Mouse (Mus musculus) liver, embryonic 16.5 days (tissue): Measurements from ENCODE around the gene Cacng2. TPM values are rescaled to one million over a fixed set of nuclear protein-coding genes. Genes with fewer than 3 reads are reported as not detected.

Experiments
- ATAC-seq: fragments of 200-750 bp; cut with Nextera tagmentation; 2 replicates; pipeline ENCODE4 v1.8.0; 2017; ENCODE audit warnings: low read depth, mild to moderate bottlenecking, moderate number of reproducible peaks, moderate library complexity
- H3K27ac ChIP-seq: fragments of 300-500 bp; sonication (generic); 2 replicates; pipeline ENCODE4 v1.5.1; 2014; ENCODE audit warnings: mild to moderate bottlenecking, low read length
- H3K27me3 ChIP-seq: fragments of 300-500 bp; sonication (generic); 2 replicates; pipeline ENCODE4 v1.6.1; 2014; ENCODE audit warnings: low read depth, low read length, mixed read lengths; ENCODE audit not compliant: control insufficient read depth, insufficient read depth
- H3K36me3 ChIP-seq: fragments of 300-500 bp; sonication (generic); 2 replicates; pipeline ENCODE4 v1.6.1; 2014; ENCODE audit warnings: mild to moderate bottlenecking; ENCODE audit not compliant: control insufficient read depth, insufficient read depth
- H3K4me1 ChIP-seq: fragments of 300-500 bp; sonication (generic); 2 replicates; pipeline ENCODE4 v1.6.1; 2014; ENCODE audit warnings: low read depth, low read length, mixed read lengths; ENCODE audit not compliant: control insufficient read depth
- H3K4me2 ChIP-seq: fragments of 300-500 bp; sonication (generic); 2 replicates; pipeline ENCODE4 v1.6.1; 2014; ENCODE audit warnings: low read depth, low read length, mixed read lengths
- H3K4me3 ChIP-seq: fragments of 300-500 bp; sonication (generic); 2 replicates; pipeline ENCODE4 v1.5.1; 2014; ENCODE audit warnings: low read depth, mild to moderate bottlenecking, low read length
- H3K9ac ChIP-seq: fragments of 300-500 bp; sonication (generic); 2 replicates; pipeline ENCODE4 v1.6.1; 2014; ENCODE audit warnings: low read depth, low read length
- H3K9me3 ChIP-seq: fragments of 300-500 bp; sonication (generic); replicated peaks from 2 replicates; pipeline ENCODE4 v1.6.1; 2016; ENCODE audit warnings: low read length; ENCODE audit not compliant: control insufficient read depth
- WGBS: fragments of 180-500 bp; shearing (Covaris S2); extraction: QIAGEN DNeasy Blood & Tissue Kit; methylation state at CpG from one replicate; pipeline ENCODE4 v1.1.7; 2014; ENCODE audit not compliant: insufficient replicate concordance; 5-methylcytosine and 5-hydroxymethylcytosine counted together
- polyA plus RNA-seq: library from polyadenylated mRNA; unstranded; fragments of >200 nt; fragmentation: Nextera tagmentation; extraction: Ambion mirVana; gene quantifications from 2 replicates; pipeline ENCODE4 v1.2.1, GENCODE M21; 2015

Cacng2 gene
- polyA plus RNA-seq, 1 experiment from 2014 or later = not detected

DNA sequence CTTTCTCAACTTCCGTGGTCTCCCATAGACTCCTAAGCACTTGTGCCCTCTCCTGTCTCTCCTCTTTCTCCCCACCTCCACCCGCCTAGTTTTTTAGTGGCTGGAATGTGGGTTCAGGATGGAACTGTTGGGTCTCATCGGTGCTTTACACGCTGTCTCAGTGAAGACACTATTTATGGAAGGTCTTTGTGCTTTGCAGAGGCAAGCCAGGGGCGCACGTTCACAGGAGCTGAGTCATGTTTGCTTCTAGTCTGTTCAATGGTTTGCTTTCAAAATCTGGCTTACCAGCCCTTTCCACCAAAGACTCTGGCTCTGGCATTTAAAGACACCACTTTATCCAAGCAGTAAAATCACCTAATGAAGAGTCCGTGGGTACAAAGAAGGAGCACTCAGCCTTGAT, 74.0 kb downstream of the Cacng2 start:
- no peak for ATAC-seq
- no peaks in the 10 kb centered on the region for H3K36me3 ChIP-seq
- no peaks in the 10 kb centered on the region for H3K4me1 ChIP-seq
- 43% methylated on average over 7 of the region's 7 CpGs for WGBS
- no peak overlapping the region for H3K27ac ChIP-seq
- H3K27me3 ChIP-seq = no peaks in the 10 kb centered on the region
- H3K9me3 ChIP-seq = no peaks in the 10 kb centered on the region
- no peak overlapping the region for H3K4me2 ChIP-seq
- no peak overlapping the region for H3K4me3 ChIP-seq
- H3K9ac ChIP-seq = no peak overlapping the region

DNA sequence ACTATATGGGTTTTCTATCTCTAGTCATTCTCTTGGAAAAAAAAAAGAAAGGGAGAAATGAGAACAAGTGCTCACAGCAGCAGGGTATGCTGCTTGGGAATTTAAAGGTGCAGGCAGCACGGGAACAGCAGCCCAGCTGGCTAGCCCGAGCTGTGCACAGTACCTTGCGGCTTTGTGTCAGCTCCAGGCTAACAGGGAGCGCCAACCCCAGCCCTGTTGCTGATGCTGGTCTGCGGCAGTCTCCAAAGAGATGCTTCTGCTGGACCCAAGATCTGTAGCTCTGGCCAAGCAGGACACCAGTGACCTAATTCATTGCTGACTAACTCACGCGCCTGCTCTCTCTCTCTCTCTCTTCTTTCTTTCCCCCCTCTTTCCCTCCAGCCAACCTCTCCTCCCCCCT, 74.5 kb downstream of the Cacng2 start:
- H3K9ac ChIP-seq = no peak overlapping the region
- H3K9me3 ChIP-seq = no peaks in the 10 kb centered on the region
- no peak for ATAC-seq
- H3K27ac ChIP-seq = no peak overlapping the region
- 64% methylated on average over 7 of the region's 7 CpGs for WGBS
- H3K4me2 ChIP-seq = no peak overlapping the region
- no peak overlapping the region for H3K4me3 ChIP-seq
- H3K27me3 ChIP-seq = no peaks in the 10 kb centered on the region
- H3K36me3 ChIP-seq = no peaks in the 10 kb centered on the region
- no peaks in the 10 kb centered on the region for H3K4me1 ChIP-seq

DNA sequence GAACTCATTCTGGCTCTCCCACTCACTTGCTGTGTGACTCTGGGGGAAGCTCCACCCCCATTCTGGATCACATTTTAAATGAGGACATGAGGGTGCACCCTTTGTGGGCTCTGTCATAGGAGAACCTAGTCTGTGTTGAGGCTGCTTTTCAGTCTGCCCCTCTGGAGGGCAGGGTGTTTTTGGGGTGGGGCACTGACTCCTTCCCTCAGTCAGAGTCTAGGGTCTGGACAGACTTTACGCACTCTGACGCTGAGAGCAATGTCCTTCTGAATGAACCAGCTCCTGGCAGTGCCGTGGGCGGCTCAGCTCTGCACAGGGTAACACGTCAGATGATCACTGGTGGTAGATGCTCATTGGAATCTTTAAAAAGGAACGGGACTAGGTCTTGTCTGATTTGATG, 75.0 kb downstream of the Cacng2 start:
- 59% methylated on average over 6 of the region's 6 CpGs for WGBS
- Histone ChIP-seq H3K4me1 (no peaks in the 10 kb centered on the region), H3K27me3 (no peaks in the 10 kb centered on the region), H3K9me3 (no peaks in the 10 kb centered on the region), H3K27ac (no peak overlapping the region), H3K4me3 (no peak overlapping the region), H3K4me2 (no peak overlapping the region), H3K36me3 (no peaks in the 10 kb centered on the region), H3K9ac (no peak overlapping the region)
- ATAC-seq = no peak

- Histone ChIP-seq H3K4me1 (no peaks in the 10 kb centered on the region), H3K4me2 (no peak overlapping the region), H3K27me3 (no peaks in the 10 kb centered on the region), H3K36me3 (no peaks in the 10 kb centered on the region), H3K9me3 (no peaks in the 10 kb centered on the region), H3K27ac (no peak overlapping the region), H3K4me3 (no peak overlapping the region), H3K9ac (no peak overlapping the region)
- WGBS = 76% methylated on average over 8 of the region's 8 CpGs
- ATAC-seq = no peak
Measured at GRCm38 (mm10) chr15:78042706-78043105, 77.1 kb downstream of the Cacng2 start.

- no peaks in the 10 kb centered on the region for H3K4me1 ChIP-seq
- H3K4me2 ChIP-seq = no peak overlapping the region
- H3K9ac ChIP-seq = no peak overlapping the region
- ATAC-seq = no peak
- H3K4me3 ChIP-seq = no peak overlapping the region
- no peak overlapping the region for H3K27ac ChIP-seq
- H3K9me3 ChIP-seq = no peaks in the 10 kb centered on the region
- H3K27me3 ChIP-seq = no peaks in the 10 kb centered on the region
- no peaks in the 10 kb centered on the region for H3K36me3 ChIP-seq
- WGBS = 65% methylated on average over 10 of the region's 10 CpGs
Measured at GRCm38 (mm10) chr15:78037626-78038025, 82.2 kb downstream of the Cacng2 start.

DNA sequence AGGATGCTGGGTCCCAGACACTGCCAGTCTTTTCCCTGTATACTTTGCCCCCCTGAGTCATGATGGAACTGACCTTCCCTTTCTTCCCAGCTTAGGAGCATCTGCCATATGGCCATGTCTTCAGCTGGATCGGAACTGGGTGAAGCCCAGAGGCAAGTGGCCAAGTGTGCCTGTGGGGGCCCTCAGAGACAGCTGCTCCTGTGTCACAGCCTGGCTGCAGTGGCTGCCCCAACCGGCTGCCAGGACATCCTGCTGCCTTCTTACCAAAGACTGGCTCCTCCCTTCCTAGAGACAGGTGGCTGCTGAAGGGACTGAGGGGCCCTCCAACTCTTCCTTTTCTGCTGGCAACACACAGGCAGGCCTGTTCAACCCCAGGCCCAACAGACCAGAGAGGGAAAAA, 83.2 kb downstream of the Cacng2 start:
- 42% methylated on average over 2 of the region's 2 CpGs for WGBS
- Histone ChIP-seq H3K4me2 (no peak overlapping the region), H3K4me1 (no peaks in the 10 kb centered on the region), H3K9me3 (no peaks in the 10 kb centered on the region), H3K36me3 (no peaks in the 10 kb centered on the region), H3K27ac (no peak overlapping the region), H3K9ac (no peak overlapping the region), H3K27me3 (no peaks in the 10 kb centered on the region), H3K4me3 (no peak overlapping the region)
- no peak for ATAC-seq

GRCm38 (mm10) chr15:78029938-78030337, 89.9 kb downstream of the Cacng2 start:
- no peak overlapping the region for H3K4me2 ChIP-seq
- H3K27me3 ChIP-seq = no peaks in the 10 kb centered on the region
- no peaks in the 10 kb centered on the region for H3K9me3 ChIP-seq
- no peaks in the 10 kb centered on the region for H3K4me1 ChIP-seq
- H3K4me3 ChIP-seq = no peak overlapping the region
- no peaks in the 10 kb centered on the region for H3K36me3 ChIP-seq
- no peak overlapping the region for H3K9ac ChIP-seq
- no peak for ATAC-seq
- 44% methylated on average over 8 of the region's 8 CpGs for WGBS
- no peak overlapping the region for H3K27ac ChIP-seq

DNA sequence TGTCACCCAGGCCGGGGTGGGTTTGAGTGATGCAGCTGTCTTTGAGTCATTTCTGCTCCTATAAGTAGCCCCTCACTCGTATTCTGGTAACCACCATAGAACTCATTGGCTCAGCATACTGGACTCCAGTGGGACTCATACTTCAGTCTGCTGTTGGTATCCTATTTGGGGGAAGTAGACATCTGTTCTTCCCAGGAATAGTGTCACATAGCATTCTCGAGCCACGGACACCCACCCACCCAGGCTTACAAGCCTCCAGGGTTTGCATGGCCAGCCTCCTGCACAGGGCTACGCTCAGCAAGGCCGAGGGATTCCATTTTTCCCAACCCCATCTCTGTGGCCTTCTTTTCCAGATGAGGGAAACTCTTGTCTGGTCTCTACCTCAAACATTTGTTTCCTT, 93.3 kb downstream of the Cacng2 start:
- Histone ChIP-seq H3K27me3 (no peaks in the 10 kb centered on the region), H3K4me1 (no peaks in the 10 kb centered on the region; the same call in 1 of the 2 replicates), H3K36me3 (no peaks in the 10 kb centered on the region), H3K9me3 (no peaks in the 10 kb centered on the region), H3K4me3 (no peak overlapping the region), H3K27ac (no peak overlapping the region), H3K9ac (no peak overlapping the region), H3K4me2 (no peak overlapping the region)
- WGBS = 54% methylated on average over 6 of the region's 6 CpGs
- ATAC-seq = no peak

DNA sequence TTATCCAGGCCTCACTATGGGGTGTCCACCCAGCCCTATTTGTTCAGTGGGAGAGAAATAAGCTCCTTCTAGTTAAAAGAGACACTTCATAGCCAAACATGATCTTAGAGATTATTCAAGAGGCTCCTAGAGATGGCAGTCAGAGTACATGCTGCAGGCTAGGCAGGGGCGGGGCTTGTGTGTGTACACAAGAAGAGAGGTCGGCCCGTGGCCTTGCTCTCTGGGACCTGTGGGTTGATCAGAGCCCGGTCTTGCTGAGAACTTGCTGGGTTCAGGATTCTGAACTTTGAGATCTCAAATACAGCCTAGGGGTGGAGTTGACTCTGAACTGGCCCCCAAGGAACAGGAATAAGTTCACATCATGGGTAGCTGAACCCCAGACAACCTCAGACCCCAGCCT, 95.6 kb downstream of the Cacng2 start:
- WGBS = 54% methylated on average over 4 of the region's 4 CpGs
- Histone ChIP-seq H3K36me3 (no peaks in the 10 kb centered on the region), H3K4me3 (no peak overlapping the region), H3K27me3 (no peaks in the 10 kb centered on the region), H3K4me2 (no peak overlapping the region), H3K9me3 (no peaks in the 10 kb centered on the region), H3K4me1 (no peaks in the 10 kb centered on the region; the same call in 1 of the 2 replicates), H3K9ac (no peak overlapping the region), H3K27ac (no peak overlapping the region)
- peak; percentile 39; the same call in 1 of the 2 replicates for ATAC-seq

GRCm38 (mm10) chr15:78014046-78014445, 105.8 kb downstream of the Cacng2 start:
- no peak overlapping the region for H3K9ac ChIP-seq
- no peak for ATAC-seq
- no peak overlapping the region for H3K4me2 ChIP-seq
- no peak overlapping the region for H3K27ac ChIP-seq
- no peaks in the 10 kb centered on the region for H3K4me1 ChIP-seq
- H3K4me3 ChIP-seq = no peak overlapping the region
- H3K36me3 ChIP-seq = no peaks in the 10 kb centered on the region
- no peaks in the 10 kb centered on the region for H3K9me3 ChIP-seq
- 71% methylated on average over 1 of the region's 1 CpGs for WGBS
- H3K27me3 ChIP-seq = no peaks in the 10 kb centered on the region
